Mouse (Mus musculus) cerebellum, adult 18-20 months (tissue): ENCODE results near the gene Rab1a.
A peak's percentile ranks its signal among the peaks of the same experiment; 100 is the strongest.
"Not testable (repeated sequence)": the region's sequence is repeated elsewhere in the genome, so short reads cannot be mapped to it uniquely, and the experiment has no call there.

Source experiments
- DNase-seq, 2 experiments: peaks; one replicate each; pipeline ENCODE4 v3.0.0; 2021

Rab1a gene

DNA sequence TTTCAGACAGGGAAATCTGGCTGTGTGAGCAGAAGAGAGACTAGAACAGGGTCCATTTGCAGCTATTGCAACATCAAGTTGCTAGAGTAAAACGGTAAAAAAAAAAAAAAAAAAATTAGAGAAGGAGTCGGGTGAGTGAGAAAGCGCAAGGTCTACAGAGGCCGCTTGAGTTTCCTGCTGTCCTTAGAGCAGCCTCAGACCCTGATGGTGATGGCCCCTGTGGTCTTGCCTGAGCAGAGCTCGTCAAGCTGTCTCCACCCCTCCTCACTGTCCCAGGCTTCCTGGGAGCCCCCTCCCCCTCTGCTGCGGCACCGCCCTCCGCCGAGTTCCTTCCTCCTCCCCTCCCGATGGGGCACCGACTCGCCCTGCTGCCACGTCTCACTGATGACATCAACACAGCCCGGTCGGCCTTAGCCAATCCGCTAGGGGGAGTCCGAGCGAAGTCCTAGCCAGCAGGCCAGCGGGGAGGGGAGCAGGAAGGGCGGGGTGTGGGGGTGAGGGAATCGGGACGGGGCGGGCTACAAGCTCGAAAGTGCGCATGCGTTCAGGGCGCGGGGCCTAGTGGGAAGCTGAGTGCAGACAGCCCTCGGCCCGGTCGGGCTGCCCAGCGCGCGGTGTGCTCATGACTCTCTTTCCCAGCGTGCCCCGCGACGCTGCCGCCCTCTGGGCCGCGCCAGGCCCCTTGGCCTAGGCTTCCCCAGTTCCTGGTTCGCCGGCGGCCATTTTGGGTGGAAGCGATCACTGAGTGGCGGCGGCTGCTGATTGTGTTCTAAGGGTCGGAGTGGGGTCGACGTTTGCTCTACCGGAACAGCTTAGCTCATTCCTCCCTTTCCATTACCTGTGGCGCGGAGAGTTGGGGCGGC is at the start of gene Rab1a:
Rab1a (plus strand) TSS at position 720 of the 863 bp plus-strand sequence.
- DNase-seq = peak; percentile 100

- no peak for DNase-seq
These were observed 48.9 kb upstream of the Rab1a start for GRCm38 (mm10) chr11:20152107-20152901.

DNA sequence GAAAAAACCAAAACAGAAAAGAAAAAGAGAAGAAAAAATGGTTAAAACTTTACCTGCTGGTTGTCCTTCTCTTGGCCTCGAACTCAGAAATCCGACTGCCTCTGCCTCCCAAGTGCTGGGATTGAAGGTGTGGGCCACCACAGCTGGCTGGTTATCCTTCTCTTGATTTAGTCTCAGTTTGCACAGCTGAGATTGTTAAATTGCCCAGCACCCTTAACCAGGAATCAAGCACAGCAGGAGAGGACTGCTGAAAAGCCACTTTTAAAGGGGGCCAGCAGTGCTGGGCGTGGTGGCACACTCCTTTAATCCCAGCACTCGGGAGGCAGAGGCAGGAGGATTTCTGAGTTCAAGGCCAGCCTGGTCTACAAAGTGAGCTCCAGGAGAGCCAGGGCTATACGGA is 47.7 kb upstream of the Rab1a start:
- not testable (repeated sequence) for DNase-seq

DNA sequence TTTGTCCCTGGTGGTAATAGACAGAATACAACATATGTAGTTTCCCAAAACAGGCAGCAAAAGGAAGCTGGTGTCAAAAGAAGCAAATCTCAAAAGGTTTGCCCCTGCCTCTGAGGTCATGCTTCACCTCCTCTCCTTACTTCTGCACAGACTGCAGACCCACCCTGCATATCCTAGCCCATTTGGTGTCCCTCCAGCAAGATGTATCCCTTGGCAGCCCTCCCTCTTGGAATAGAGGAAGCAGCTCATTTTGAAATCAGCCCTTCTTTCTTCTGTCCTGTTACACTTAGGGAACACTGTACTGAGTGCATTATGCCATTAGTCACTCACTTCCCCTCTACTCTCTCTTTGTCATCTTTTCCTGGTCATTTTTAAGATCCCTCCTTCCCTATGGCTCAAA is 42.4 kb upstream of the Rab1a start:
- DNase-seq = no peak

- DNase-seq = no peak
These were observed 36.0 kb upstream of the Rab1a start for GRCm38 (mm10) chr11:20164979-20165867.

DNA sequence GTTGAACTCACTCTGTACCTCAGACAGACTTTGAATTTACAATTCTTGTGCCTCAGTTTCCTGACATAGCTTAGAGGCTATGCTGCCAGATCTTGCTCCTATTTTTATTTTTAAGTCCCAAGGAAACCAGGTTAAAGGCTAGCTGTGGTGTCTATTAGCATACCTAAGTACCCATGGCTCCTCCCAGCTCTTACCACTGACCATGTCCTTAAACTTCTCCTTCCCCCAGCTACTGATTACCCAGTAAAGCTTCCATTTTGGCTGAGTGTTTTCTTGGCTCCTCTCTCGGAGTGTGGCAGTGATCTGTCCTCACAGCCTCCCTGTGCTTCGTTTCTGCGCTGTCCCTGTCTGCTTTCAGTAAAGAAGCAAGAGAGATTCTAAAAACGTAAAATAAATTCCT is 35.2 kb upstream of the Rab1a start:
- no peak for DNase-seq

- DNase-seq = not testable (repeated sequence)
These were observed 34.8 kb upstream of the Rab1a start for GRCm38 (mm10) chr11:20166476-20166875.

- DNase-seq = no peak
These were observed 32.3 kb upstream of the Rab1a start for GRCm38 (mm10) chr11:20168972-20169371.

- no peak for DNase-seq
These were observed 14.0 kb upstream of the Rab1a start for GRCm38 (mm10) chr11:20187271-20187670.

GRCm38 (mm10) chr11:20193100-20193736 is 8.0 kb upstream of the Rab1a start:
- DNase-seq = no peak

- DNase-seq = peak in 1 of 2 experiments; percentile 55
These were observed 449 bp downstream of the Rab1a start for GRCm38 (mm10) chr11:20201661-20202101.

DNA sequence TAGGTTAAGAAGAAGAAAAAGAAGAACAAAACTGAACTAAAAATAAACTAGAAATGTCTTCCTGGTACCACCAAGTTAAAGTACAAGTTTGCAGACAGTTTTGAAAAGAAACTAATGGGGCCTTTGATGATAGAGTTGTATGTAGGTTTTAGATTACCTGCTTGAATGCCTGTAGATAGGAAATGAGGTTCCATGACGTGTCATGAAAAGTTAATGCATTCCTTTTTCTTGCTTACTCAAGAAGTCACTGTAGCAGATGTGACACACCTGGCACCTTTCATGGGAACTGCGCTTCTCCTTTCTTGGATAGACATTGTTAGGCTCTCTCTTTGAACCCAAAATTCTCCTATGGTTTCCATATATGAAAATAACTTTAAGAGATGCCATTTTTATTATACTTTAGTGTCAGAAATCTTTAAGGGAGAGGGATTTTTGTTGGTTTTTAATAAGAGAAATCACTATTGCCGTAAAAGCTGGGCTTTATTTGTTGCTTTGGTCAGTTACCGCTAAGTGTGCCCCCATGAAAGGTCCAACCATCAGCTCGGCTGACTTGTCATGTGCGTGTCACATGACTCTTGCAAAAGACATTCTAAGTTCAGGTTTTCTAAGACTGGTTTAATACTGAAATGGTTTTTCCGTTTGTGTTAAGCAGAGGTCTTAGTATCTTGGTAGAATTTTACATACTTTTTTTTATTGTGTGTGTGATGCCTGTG is 1.2 kb downstream of the Rab1a start:
- DNase-seq = no peak

- no peak for DNase-seq
These were observed 3.1 kb downstream of the Rab1a start for GRCm38 (mm10) chr11:20204321-20204720.

- DNase-seq = no peak
These were observed 3.7 kb downstream of the Rab1a start for GRCm38 (mm10) chr11:20204870-20205446.

DNA sequence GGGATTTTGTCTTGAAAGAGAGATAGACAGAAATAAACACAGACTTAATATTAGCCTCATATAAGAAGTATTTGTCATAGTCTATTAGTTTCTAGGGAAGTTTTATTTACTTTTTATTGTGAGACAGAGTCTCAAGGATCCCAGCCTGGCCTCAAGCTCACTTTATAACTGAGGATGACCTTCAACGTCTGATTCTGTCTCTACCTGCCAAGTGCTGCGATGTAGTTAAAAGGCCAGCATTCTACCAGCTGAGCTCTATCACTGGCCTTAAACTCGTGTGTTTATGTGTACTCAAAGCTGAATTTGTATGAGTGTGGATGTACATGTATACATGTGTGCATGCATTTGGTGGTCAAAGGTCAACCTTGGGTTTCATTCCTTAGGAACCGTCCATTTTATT is 4.3 kb downstream of the Rab1a start:
- DNase-seq = no peak

GRCm38 (mm10) chr11:20206626-20207223 is 5.5 kb downstream of the Rab1a start:
- DNase-seq = no peak

GRCm38 (mm10) chr11:20207589-20207988 is 6.4 kb downstream of the Rab1a start:
- DNase-seq = no peak

DNA sequence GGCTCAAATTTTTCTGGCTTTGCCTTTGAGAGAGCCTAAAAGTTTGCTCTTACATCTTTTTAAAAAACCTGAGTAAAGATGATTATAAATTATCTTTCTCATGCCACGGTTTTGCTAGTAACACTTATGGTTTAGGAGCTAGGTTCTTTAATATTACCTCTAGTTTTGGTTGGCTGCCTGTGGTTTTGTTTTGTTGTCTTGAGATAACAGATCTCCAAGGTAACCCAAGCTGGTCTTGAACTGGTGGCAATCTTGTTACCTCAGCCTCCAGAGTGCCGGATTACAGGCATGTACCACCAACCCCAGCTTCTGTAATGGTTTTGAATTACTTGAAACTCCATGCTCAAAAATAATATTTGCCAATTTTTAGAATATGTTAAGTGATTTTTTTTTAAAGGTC is 10.6 kb downstream of the Rab1a start:
- no peak for DNase-seq

DNA sequence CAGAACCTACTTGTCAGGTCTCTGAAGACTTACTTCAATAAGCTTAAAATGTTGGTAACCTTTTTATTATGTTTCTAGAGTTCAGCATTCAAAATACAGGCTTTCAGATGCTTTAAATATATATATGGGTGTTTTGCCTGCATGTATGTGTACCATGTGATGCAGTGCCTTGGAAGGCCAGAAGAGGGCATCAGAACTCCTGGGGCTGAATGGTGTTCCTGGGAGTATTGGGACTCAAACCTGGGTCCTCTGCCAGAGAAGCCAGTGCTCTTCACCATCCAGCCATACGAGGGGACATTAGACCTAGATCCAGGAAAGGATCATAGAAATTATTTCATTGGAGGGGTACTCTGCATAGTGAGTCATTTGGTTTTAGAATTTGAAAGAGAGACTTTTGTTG is 13.5 kb downstream of the Rab1a start:
- no peak for DNase-seq

- no peak for DNase-seq
These were observed 15.2 kb downstream of the Rab1a start for GRCm38 (mm10) chr11:20216415-20216814.

- DNase-seq = no peak
These were observed 16.0 kb downstream of the Rab1a start for GRCm38 (mm10) chr11:20217227-20217626.
